Mouse (Mus musculus) liver, embryonic 12.5 days (tissue): ENCODE results near the gene Cant1. TPM values are rescaled to one million over a fixed set of nuclear protein-coding genes. Genes with fewer than 3 reads are reported as not detected.

Experiments used
- ATAC-seq: fragments of 200-750 bp; cut with Nextera tagmentation; 2 replicates; pipeline ENCODE4 v1.8.0; 2017; ENCODE audit warnings: moderate number of reproducible peaks, mild to moderate bottlenecking, moderate library complexity
- H3K27ac ChIP-seq: fragments of 300-500 bp; sonication (generic); 2 replicates; pipeline ENCODE4 v1.5.1; 2016; ENCODE audit warnings: mild to moderate bottlenecking
- H3K27me3 ChIP-seq: fragments of 300-500 bp; sonication (generic); replicated peaks from 2 replicates; pipeline ENCODE4 v1.6.1; 2016; ENCODE audit warnings: mild to moderate bottlenecking, moderate library complexity
- H3K36me3 ChIP-seq: fragments of 300-500 bp; sonication (generic); 2 replicates; pipeline ENCODE4 v1.6.1; 2016; ENCODE audit warnings: mild to moderate bottlenecking, moderate library complexity
- H3K4me1 ChIP-seq: fragments of 300-500 bp; sonication (generic); 2 replicates; pipeline ENCODE4 v1.6.1; 2016
- H3K4me2 ChIP-seq: fragments of 300-500 bp; sonication (generic); 2 replicates; pipeline ENCODE4 v1.6.1; 2016; ENCODE audit warnings: mild to moderate bottlenecking, moderate library complexity
- H3K4me3 ChIP-seq: fragments of 300-500 bp; sonication (generic); 2 replicates; pipeline ENCODE4 v1.5.1; 2016; ENCODE audit warnings: mild to moderate bottlenecking, moderate library complexity
- H3K9ac ChIP-seq: fragments of 300-500 bp; sonication (generic); 2 replicates; pipeline ENCODE4 v1.6.1; 2016; ENCODE audit warnings: mild to moderate bottlenecking, moderate library complexity
- H3K9me3 ChIP-seq: fragments of 300-500 bp; sonication (generic); replicated peaks from 2 replicates; pipeline ENCODE4 v1.6.1; 2016; ENCODE audit warnings: mild to moderate bottlenecking, moderate library complexity
- whole genome bisulfite sequencing: fragments of 180-500 bp; shearing (Covaris S2); methylation state at CpG from one replicate; pipeline ENCODE4 v1.1.7; 2016; ENCODE audit not compliant: insufficient replicate concordance; 5-methylcytosine and 5-hydroxymethylcytosine counted together
- polyA plus RNA-seq: library from polyadenylated mRNA; unstranded; fragments of >200 nt; fragmentation: Nextera tagmentation; extraction: Ambion mirVana; gene quantifications from 2 replicates; pipeline ENCODE4 v1.2.1, GENCODE M21; 2016

Cant1 gene
- polyA plus RNA-seq, 1 experiment from 2014 or later = 14.5 TPM

GRCm38 (mm10) chr11:118447346-118447745, 28.5 kb upstream of the Cant1 start:
- H3K4me2 ChIP-seq = no peak overlapping the region
- no peaks in the 10 kb centered on the region for H3K36me3 ChIP-seq
- H3K4me3 ChIP-seq = no peak overlapping the region
- 0 out of 2 replicates have a peak, but pooled peaks cover 4% of the 10 kb centered on the region for H3K4me1 ChIP-seq
- H3K27me3 ChIP-seq = peaks cover 18% of the 10 kb centered on the region
- no peak overlapping the region for H3K9ac ChIP-seq
- no peaks in the 10 kb centered on the region for H3K9me3 ChIP-seq
- WGBS = 50% methylated on average over 4 of the region's 4 CpGs
- H3K27ac ChIP-seq = no peak overlapping the region
- ATAC-seq = no peak

- no peaks in the 10 kb centered on the region for H3K9me3 ChIP-seq
- 7% methylated on average over 3 of the region's 3 CpGs for WGBS
- no peak overlapping the region for H3K27ac ChIP-seq
- peaks cover 18% of the 10 kb centered on the region for H3K27me3 ChIP-seq
- H3K36me3 ChIP-seq = no peaks in the 10 kb centered on the region
- H3K4me1 ChIP-seq = 0 out of 2 replicates have a peak, but pooled peaks cover 4% of the 10 kb centered on the region
- H3K4me3 ChIP-seq = no peak overlapping the region
- ATAC-seq = peak; percentile 64; the same call in 1 of the 2 replicates
- no peak overlapping the region for H3K4me2 ChIP-seq
- H3K9ac ChIP-seq = no peak overlapping the region
Observed at GRCm38 (mm10) chr11:118445843-118446242, 27.0 kb upstream of the Cant1 start.

GRCm38 (mm10) chr11:118443201-118443970, 24.5 kb upstream of the Cant1 start:
- Histone ChIP-seq H3K9me3 (no peaks in the 10 kb centered on the region), H3K9ac (no peak overlapping the region), H3K27ac (no peak overlapping the region), H3K4me3 (no peak overlapping the region), H3K4me2 (no peak overlapping the region), H3K27me3 (peaks cover 18% of the 10 kb centered on the region), H3K36me3 (no peaks in the 10 kb centered on the region), H3K4me1 (peaks cover 12% of the 10 kb centered on the region; the same call in 1 of the 2 replicates)
- ATAC-seq = 0 out of 2 replicates have a peak, but pooled peaks have one; percentile 24
- WGBS = 26% methylated on average over 11 of the region's 11 CpGs

GRCm38 (mm10) chr11:118442691-118443090, 23.8 kb upstream of the Cant1 start:
- no peak overlapping the region for H3K27ac ChIP-seq
- H3K9ac ChIP-seq = no peak overlapping the region
- H3K27me3 ChIP-seq = peaks cover 18% of the 10 kb centered on the region
- H3K4me3 ChIP-seq = no peak overlapping the region
- peaks cover 13% of the 10 kb centered on the region; the same call in 1 of the 2 replicates for H3K4me1 ChIP-seq
- no peak for ATAC-seq
- no peaks in the 10 kb centered on the region for H3K9me3 ChIP-seq
- 68% methylated on average over 13 of the region's 13 CpGs for WGBS
- no peaks in the 10 kb centered on the region for H3K36me3 ChIP-seq
- no peak overlapping the region for H3K4me2 ChIP-seq

- H3K4me2 ChIP-seq = no peak overlapping the region
- WGBS = 41% methylated on average over 11 of the region's 11 CpGs
- H3K4me1 ChIP-seq = peaks cover 14% of the 10 kb centered on the region
- no peak overlapping the region for H3K4me3 ChIP-seq
- H3K27me3 ChIP-seq = peaks cover 16% of the 10 kb centered on the region
- H3K9ac ChIP-seq = no peak overlapping the region
- no peak overlapping the region for H3K27ac ChIP-seq
- no peak for ATAC-seq
- H3K36me3 ChIP-seq = no peaks in the 10 kb centered on the region
- no peaks in the 10 kb centered on the region for H3K9me3 ChIP-seq
Observed at GRCm38 (mm10) chr11:118438665-118439414, 20.0 kb upstream of the Cant1 start.

GRCm38 (mm10) chr11:118436471-118436935, 17.6 kb upstream of the Cant1 start:
- Histone ChIP-seq H3K9ac (no peak overlapping the region), H3K27me3 (peaks cover 19% of the 10 kb centered on the region), H3K4me1 (peaks cover 17% of the 10 kb centered on the region), H3K9me3 (no peaks in the 10 kb centered on the region), H3K4me3 (no peak overlapping the region), H3K27ac (no peak overlapping the region), H3K4me2 (no peak overlapping the region), H3K36me3 (no peaks in the 10 kb centered on the region)
- 40% methylated on average over 6 of the region's 6 CpGs for WGBS
- ATAC-seq = no peak

- Histone ChIP-seq H3K4me2 (peak overlapping the region; percentile 37), H3K9ac (no peak overlapping the region), H3K27ac (no peak overlapping the region), H3K9me3 (no peaks in the 10 kb centered on the region), H3K27me3 (peaks cover 23% of the 10 kb centered on the region), H3K36me3 (no peaks in the 10 kb centered on the region), H3K4me1 (peaks cover 20% of the 10 kb centered on the region), H3K4me3 (no peak overlapping the region)
- no peak for ATAC-seq
- WGBS = 22% methylated on average over 13 of the region's 13 CpGs
Observed at GRCm38 (mm10) chr11:118434093-118434492, 15.2 kb upstream of the Cant1 start.

- no peaks in the 10 kb centered on the region for H3K9me3 ChIP-seq
- peaks cover 16% of the 10 kb centered on the region for H3K4me1 ChIP-seq
- H3K36me3 ChIP-seq = no peaks in the 10 kb centered on the region
- no peak overlapping the region for H3K9ac ChIP-seq
- peak overlapping the region; percentile 37 for H3K4me2 ChIP-seq
- H3K27ac ChIP-seq = no peak overlapping the region
- WGBS = 55% methylated on average over 10 of the region's 10 CpGs
- peaks cover 30% of the 10 kb centered on the region for H3K27me3 ChIP-seq
- no peak overlapping the region for H3K4me3 ChIP-seq
- no peak for ATAC-seq
Observed at GRCm38 (mm10) chr11:118433398-118433868, 14.5 kb upstream of the Cant1 start.

- H3K36me3 ChIP-seq = no peaks in the 10 kb centered on the region
- H3K4me2 ChIP-seq = no peak overlapping the region
- no peak overlapping the region for H3K4me3 ChIP-seq
- no peak overlapping the region for H3K9ac ChIP-seq
- H3K27me3 ChIP-seq = peaks cover 46% of the 10 kb centered on the region
- H3K9me3 ChIP-seq = no peaks in the 10 kb centered on the region
- whole genome bisulfite sequencing = 76% methylated on average over 16 of the region's 16 CpGs
- ATAC-seq = no peak
- H3K4me1 ChIP-seq = peaks cover 24% of the 10 kb centered on the region
- no peak overlapping the region for H3K27ac ChIP-seq
Observed at GRCm38 (mm10) chr11:118431100-118431948, 12.4 kb upstream of the Cant1 start.

GRCm38 (mm10) chr11:118430291-118430885, 11.5 kb upstream of the Cant1 start:
- Histone ChIP-seq H3K36me3 (no peaks in the 10 kb centered on the region), H3K9me3 (no peaks in the 10 kb centered on the region), H3K4me1 (peaks cover 24% of the 10 kb centered on the region), H3K4me3 (no peak overlapping the region), H3K27me3 (peaks cover 52% of the 10 kb centered on the region), H3K4me2 (no peak overlapping the region; the same call in 1 of the 2 replicates), H3K27ac (no peak overlapping the region), H3K9ac (no peak overlapping the region)
- 55% methylated on average over 4 of the region's 4 CpGs for WGBS
- ATAC-seq = no peak
